Mouse (Mus musculus): ENCODE measurements at regions not wholly inside any gene's neighbourhood (a gene's known extent, or its start where the extent isn't known, plus 50 kb on each side); places are given as distances from the start of the nearest gene placed in this dataset.

DNA sequence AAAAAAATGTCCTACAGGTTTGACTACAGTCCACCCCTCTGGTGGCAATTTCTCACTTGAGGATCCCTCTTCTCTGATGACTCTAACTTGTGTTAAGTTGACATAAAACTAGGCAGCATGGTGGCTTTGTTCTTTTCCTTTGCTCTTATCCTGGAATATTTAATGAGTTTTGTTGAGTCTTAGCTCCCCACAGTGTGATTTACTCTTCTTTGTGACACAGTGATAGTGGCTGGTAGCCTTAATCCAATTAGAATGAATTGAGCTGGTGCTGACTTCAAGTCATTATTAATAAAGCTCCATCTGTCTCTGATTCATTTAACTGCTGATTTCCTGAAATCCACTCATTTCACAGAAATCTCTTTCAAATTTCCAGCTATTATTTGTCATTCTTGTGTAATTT lies 553.7 kb upstream of the Chrm3 start:
- no peak for TF ChIP-seq CTCF (IDR thresholded peaks at IDR 0.05 in 2 of 3, conservative IDR thresholded peaks at IDR 0.05 in 1 of 3; ENCODE audit: control insufficient read depth in 1 of 3, insufficient read depth in 1 of 3, low read depth in 2 of 3, low read length in 3 of 3, poor library complexity in 1 of 3, severe bottlenecking in 1 of 3)
- TF ChIP-seq GABPA (IDR thresholded peaks at IDR 0.05; ENCODE audit: low read depth, low read length) = no peak
- no peak for TF ChIP-seq EP300 (IDR thresholded peaks at IDR 0.05; ENCODE audit: low read depth in 1 of 2, low read length in 2 of 2)
- TF ChIP-seq BHLHE40 (IDR thresholded peaks at IDR 0.05; ENCODE audit: borderline replicate concordance, low read depth, low read length) = no peak
- TF ChIP-seq POLR2AphosphoS5 (IDR thresholded peaks at IDR 0.05; ENCODE audit: borderline replicate concordance, low read depth, low read length) = no peak
- TF ChIP-seq POLR2A (IDR thresholded peaks at IDR 0.05; ENCODE audit: control insufficient read depth in 1 of 2, insufficient read depth in 1 of 2, low read depth in 1 of 2, low read length in 2 of 2, poor library complexity in 1 of 2) = no peak
- no peak for TF ChIP-seq MYC (IDR thresholded peaks at IDR 0.05; ENCODE audit: low read depth, low read length)
- no peak for TF ChIP-seq NELFE (IDR thresholded peaks at IDR 0.05; ENCODE audit: low read depth, low read length)
- TF ChIP-seq USF1 (IDR thresholded peaks at IDR 0.05; ENCODE audit: low read depth, low read length) = no peak
- no peak for TF ChIP-seq TBP (IDR thresholded peaks at IDR 0.05; ENCODE audit: low read depth, low read length)
- no peak for TF ChIP-seq E2F4 (IDR thresholded peaks at IDR 0.05; ENCODE audit: borderline replicate concordance, low read depth, low read length)
- no peak for TF ChIP-seq CHD1 (IDR thresholded peaks at IDR 0.05; ENCODE audit: low read depth, low read length)
- no peak for TF ChIP-seq NRF1 (IDR thresholded peaks at IDR 0.05; ENCODE audit: insufficient read depth, low read depth, low read length, poor library complexity, severe bottlenecking)
- no peak for TF ChIP-seq UBTF (IDR thresholded peaks at IDR 0.05; ENCODE audit: borderline replicate concordance, insufficient read depth, low read depth, low read length)

All from MEL (cell line).